Comparison of ENCODE assay signal across 17 mouse cellular contexts in the genomic region with DNA sequence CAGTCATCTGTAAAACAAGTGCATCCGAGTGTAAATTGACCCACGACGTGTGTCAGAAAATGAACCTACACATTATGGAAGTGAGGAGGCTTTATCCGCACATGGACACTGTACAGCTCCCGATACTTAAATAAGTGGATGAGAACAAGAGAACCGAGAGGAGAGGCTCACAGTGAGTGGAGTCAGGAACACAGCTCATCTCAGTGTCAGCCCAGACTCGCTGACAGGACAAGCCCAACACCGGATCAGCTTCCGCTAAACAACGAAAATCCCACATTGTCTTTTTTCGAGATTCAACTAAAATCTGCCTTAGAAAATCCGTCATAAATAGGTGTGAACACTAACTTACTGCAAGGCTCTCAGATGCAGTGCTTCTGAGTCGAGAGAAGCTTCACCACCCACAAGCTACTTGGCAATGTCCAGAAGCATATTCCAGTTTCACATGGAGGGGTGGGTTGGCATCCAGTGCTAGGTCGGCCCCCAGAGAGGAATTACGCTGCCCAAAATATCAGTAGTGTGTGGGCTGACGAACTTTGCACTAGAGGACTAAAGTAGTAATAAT. TPM values are rescaled to one million over a fixed set of nuclear protein-coding genes. Genes with fewer than 3 reads are reported as not detected.
"Had no signal": no experiment of that assay in that cellular context is flagged by ENCODE, and none has a peak within 500 bp of the region (broad histone marks: within the 10 kb centered on the region; RNA-seq: fewer than 3 reads in every experiment).

No protein-coding gene starts in this region.

- H3K27me3 ChIP-seq: limb, embryonic 12.5 days; limb, embryonic 15.5 days; midbrain, embryonic 12.5 days; midbrain, embryonic 15.5 days; neural tube, embryonic 12.5 days; neural tube, embryonic 15.5 days had no signal

- ATAC-seq: liver, postnatal 0 days; lung, postnatal 0 days; midbrain, embryonic 15.5 days had no signal

- H3K4me2 ChIP-seq: limb, embryonic 12.5 days; limb, embryonic 15.5 days; liver, embryonic 11.5 days; lung, embryonic 14.5 days; midbrain, embryonic 12.5 days; midbrain, embryonic 15.5 days; neural tube, embryonic 12.5 days; neural tube, embryonic 15.5 days had no signal

- H3K27ac ChIP-seq: limb, embryonic 12.5 days; limb, embryonic 15.5 days; liver, embryonic 14.5 days; macrophage; midbrain, embryonic 12.5 days; midbrain, embryonic 15.5 days; neural tube, embryonic 12.5 days; neural tube, embryonic 15.5 days had no signal

- H3K9ac ChIP-seq: limb, embryonic 12.5 days; limb, embryonic 15.5 days; liver, embryonic 14.5 days; liver, postnatal 0 days; lung, embryonic 14.5 days; midbrain, embryonic 12.5 days; midbrain, embryonic 15.5 days; neural tube, embryonic 12.5 days; neural tube, embryonic 15.5 days had no signal

- DNase-seq: kidney, postnatal 10 days; kidney, postnatal 36 days; left cerebral cortex, postnatal 4 days; liver, postnatal 0 days; lung, embryonic 14.5 days; thymus, adult 18-20 months; thymus, postnatal 36 days had no signal

- H3K4me1 ChIP-seq: limb, embryonic 12.5 days; limb, embryonic 15.5 days; midbrain, embryonic 12.5 days; midbrain, embryonic 15.5 days; neural tube, embryonic 12.5 days; neural tube, embryonic 15.5 days had no signal

- H3K36me3 ChIP-seq: limb, embryonic 12.5 days; limb, embryonic 15.5 days; midbrain, embryonic 12.5 days; midbrain, embryonic 15.5 days; neural tube, embryonic 12.5 days; neural tube, embryonic 15.5 days had no signal

- H3K9me3 ChIP-seq: limb, embryonic 12.5 days; limb, embryonic 15.5 days; midbrain, embryonic 12.5 days; midbrain, embryonic 15.5 days; neural tube, embryonic 12.5 days; neural tube, embryonic 15.5 days had no signal

- H3K4me3 ChIP-seq: limb, embryonic 12.5 days; limb, embryonic 15.5 days; midbrain, embryonic 12.5 days; midbrain, embryonic 15.5 days; neural tube, embryonic 12.5 days; neural tube, embryonic 15.5 days had no signal

RNA-seq across cellular contexts. Expression of a gene that starts 22.1 kb away (rescaled TPM):
- polyA plus RNA-seq: macrophage had no signal
